Mouse (Mus musculus) heart, postnatal 0 days (tissue): ENCODE measurements around the gene Dedd. TPM values are rescaled to one million over a fixed set of nuclear protein-coding genes. Genes with fewer than 3 reads are reported as not detected.

ENCODE experiments used
- ATAC-seq: fragments of 200-750 bp; cut with Nextera tagmentation; 2 replicates; pipeline ENCODE4 v1.8.0; 2017; ENCODE audit warnings: low read depth, moderate number of reproducible peaks, moderate library complexity; ENCODE audit not compliant: insufficient read depth
- DNase-seq: peaks from one replicate; pipeline ENCODE4 v3.0.0-alpha.2; 2016; ENCODE audit warnings: low spot score
- H3K27ac ChIP-seq: fragments of 300-500 bp; sonication (generic); 2 replicates; pipeline ENCODE4 v1.5.1; 2014; ENCODE audit warnings: low read depth, mild to moderate bottlenecking
- H3K27me3 ChIP-seq: fragments of 300-500 bp; sonication (generic); 2 replicates; pipeline ENCODE4 v1.6.1; 2014; ENCODE audit warnings: low read length, mixed read lengths; ENCODE audit not compliant: control insufficient read depth, insufficient read depth
- H3K36me3 ChIP-seq: fragments of 300-500 bp; sonication (generic); replicated peaks from 2 replicates; pipeline ENCODE4 v1.6.1; 2014; ENCODE audit warnings: low read length, mixed read lengths; ENCODE audit not compliant: control insufficient read depth, insufficient read depth
- H3K4me1 ChIP-seq: fragments of 300-500 bp; sonication (generic); 2 replicates; pipeline ENCODE4 v1.6.1; 2014; ENCODE audit warnings: antibody characterized with exemption; ENCODE audit not compliant: control insufficient read depth, insufficient read depth
- H3K4me2 ChIP-seq: fragments of 300-500 bp; sonication (generic); 2 replicates; pipeline ENCODE4 v1.6.1; 2014; ENCODE audit warnings: low read depth, mild to moderate bottlenecking, low read length, moderate library complexity
- H3K4me3 ChIP-seq: fragments of 300-500 bp; sonication (generic); 2 replicates; pipeline ENCODE4 v1.5.1; 2014; ENCODE audit warnings: low read depth, low read length
- H3K9ac ChIP-seq: fragments of 300-500 bp; sonication (generic); replicated peaks from 2 replicates; pipeline ENCODE4 v1.6.1; 2014; ENCODE audit warnings: low read depth, low read length, mixed read lengths
- H3K9me3 ChIP-seq: fragments of 300-500 bp; sonication (generic); replicated peaks from 2 replicates; pipeline ENCODE4 v1.6.1; 2016; ENCODE audit warnings: low read length; ENCODE audit not compliant: control insufficient read depth
- CTCF ChIP-seq: IDR thresholded peaks from 2 replicates; pipeline ENCODE4 v1.5.1; 2016; ENCODE audit warnings: antibody characterized with exemption, control low read depth, low read depth
- EP300 ChIP-seq: IDR thresholded peaks from 2 replicates; pipeline ENCODE4 v1.6.1; 2016; ENCODE audit warnings: antibody characterized with exemption, low read depth
- WGBS: fragments of 180-500 bp; shearing (Covaris S2); extraction: QIAGEN DNeasy Blood & Tissue Kit; methylation state at CpG from one replicate; pipeline ENCODE4 v1.1.7; 2014; 5-methylcytosine and 5-hydroxymethylcytosine counted together
- polyA plus RNA-seq: library from polyadenylated mRNA; unstranded; fragments of >200 nt; fragmentation: Nextera tagmentation; extraction: Ambion mirVana; gene quantifications from 2 replicates; pipeline ENCODE4 v1.2.1, GENCODE M21; 2015
- total RNA-seq: library from RNA; depleted of rRNA; stranded (reverse); fragments of >200 nt; gene quantifications from 2 replicates; pipeline ENCODE4 v1.2.3, GENCODE M21; 2014; ENCODE audit warnings: low replicate concordance

Dedd gene
- total and polyA plus RNA-seq, 2 experiments from 2014 or later = 20.8 to 30.0 TPM

GRCm38 (mm10) chr1:171369845-171370556, 41.1 kb downstream of the Dedd start, which contains the start of gene Nectin4:
Gene Nectin4, plus strand, starts transcription at chr1:171370099.
- 40% methylated on average over 20 of the region's 20 CpGs for WGBS
- H3K4me2 ChIP-seq = no peak within 1 kb of the TSS

GRCm38 (mm10) chr1:171372880-171373279, 43.9 kb downstream of the Dedd start:
- no peaks in the 10 kb centered on the region for H3K4me1 ChIP-seq
- H3K27ac ChIP-seq = no peak overlapping the region
- 0 out of 2 replicates have a peak, but pooled peaks cover 17% of the 10 kb centered on the region for H3K27me3 ChIP-seq
- H3K36me3 ChIP-seq = no peaks in the 10 kb centered on the region
- ATAC-seq (no peak), DNase-seq (no peak)
- H3K9ac ChIP-seq = no peak overlapping the region
- TF ChIP-seq EP300 (no peak), CTCF (no peak)
- no peaks in the 10 kb centered on the region for H3K9me3 ChIP-seq
- 62% methylated on average over 3 of the region's 3 CpGs for WGBS
- H3K4me2 ChIP-seq = no peak overlapping the region
- H3K4me3 ChIP-seq = no peak overlapping the region

More at GRCm38 (mm10) chr1:171369845-171370556, 41.1 kb downstream of the Dedd start, which contains the start of gene Nectin4:
- H3K9me3 ChIP-seq = no peaks in the 10 kb centered on the region
- no peaks in the 10 kb centered on the region for H3K36me3 ChIP-seq
- TF ChIP-seq CTCF = no peak
- TF ChIP-seq EP300 = no peak
- no peak for ATAC-seq
- H3K4me3 ChIP-seq = no peak within 1 kb of the TSS
- DNase-seq = no peak
- H3K4me1 ChIP-seq = no peaks in the 10 kb centered on the region
- no peak within 1 kb of the TSS for H3K27ac ChIP-seq
- 0 out of 2 replicates have a peak, but pooled peaks cover 17% of the 10 kb centered on the region for H3K27me3 ChIP-seq
- H3K9ac ChIP-seq = no peak within 1 kb of the TSS

GRCm38 (mm10) chr1:171373946-171374345, 45.0 kb downstream of the Dedd start:
- Histone ChIP-seq H3K4me2 (no peak overlapping the region), H3K4me1 (no peaks in the 10 kb centered on the region), H3K27ac (no peak overlapping the region), H3K4me3 (no peak overlapping the region), H3K9ac (no peak overlapping the region), H3K27me3 (0 out of 2 replicates have a peak, but pooled peaks cover 17% of the 10 kb centered on the region), H3K36me3 (no peaks in the 10 kb centered on the region), H3K9me3 (no peaks in the 10 kb centered on the region)
- TF ChIP-seq EP300 (no peak), CTCF (no peak)
- DNase-seq (no peak), ATAC-seq (no peak)
- 3% methylated on average over 3 of the region's 4 CpGs for WGBS

GRCm38 (mm10) chr1:171375646-171376097, 46.7 kb downstream of the Dedd start:
- H3K4me3 ChIP-seq = no peak overlapping the region
- ATAC-seq = no peak

GRCm38 (mm10) chr1:171378298-171378697, 49.4 kb downstream of the Dedd start:
- Histone ChIP-seq H3K9me3 (no peaks in the 10 kb centered on the region), H3K27ac (no peak overlapping the region), H3K4me2 (no peak overlapping the region), H3K4me1 (peaks cover 3% of the 10 kb centered on the region; the same call in 1 of the 2 replicates), H3K9ac (no peak overlapping the region), H3K4me3 (no peak overlapping the region), H3K36me3 (no peaks in the 10 kb centered on the region), H3K27me3 (0 out of 2 replicates have a peak, but pooled peaks cover 6% of the 10 kb centered on the region)
- ATAC-seq (no peak), DNase-seq (no peak)
- WGBS = 68% methylated on average over 6 of the region's 6 CpGs
- no peak for TF ChIP-seq CTCF
- TF ChIP-seq EP300 = no peak

More at GRCm38 (mm10) chr1:171375646-171376097, 46.7 kb downstream of the Dedd start:
- TF ChIP-seq EP300 = no peak
- TF ChIP-seq CTCF = no peak
- Histone ChIP-seq H3K36me3 (no peaks in the 10 kb centered on the region), H3K27me3 (0 out of 2 replicates have a peak, but pooled peaks cover 17% of the 10 kb centered on the region), H3K27ac (no peak overlapping the region), H3K4me2 (no peak overlapping the region), H3K4me1 (peaks cover 3% of the 10 kb centered on the region; the same call in 1 of the 2 replicates), H3K9me3 (no peaks in the 10 kb centered on the region), H3K9ac (no peak overlapping the region)
- 42% methylated on average over 9 of the region's 9 CpGs for WGBS
- DNase-seq = no peak
